Mouse (Mus musculus): ENCODE measurements around the gene Mbd4.

The Mbd4 gene

DNA sequence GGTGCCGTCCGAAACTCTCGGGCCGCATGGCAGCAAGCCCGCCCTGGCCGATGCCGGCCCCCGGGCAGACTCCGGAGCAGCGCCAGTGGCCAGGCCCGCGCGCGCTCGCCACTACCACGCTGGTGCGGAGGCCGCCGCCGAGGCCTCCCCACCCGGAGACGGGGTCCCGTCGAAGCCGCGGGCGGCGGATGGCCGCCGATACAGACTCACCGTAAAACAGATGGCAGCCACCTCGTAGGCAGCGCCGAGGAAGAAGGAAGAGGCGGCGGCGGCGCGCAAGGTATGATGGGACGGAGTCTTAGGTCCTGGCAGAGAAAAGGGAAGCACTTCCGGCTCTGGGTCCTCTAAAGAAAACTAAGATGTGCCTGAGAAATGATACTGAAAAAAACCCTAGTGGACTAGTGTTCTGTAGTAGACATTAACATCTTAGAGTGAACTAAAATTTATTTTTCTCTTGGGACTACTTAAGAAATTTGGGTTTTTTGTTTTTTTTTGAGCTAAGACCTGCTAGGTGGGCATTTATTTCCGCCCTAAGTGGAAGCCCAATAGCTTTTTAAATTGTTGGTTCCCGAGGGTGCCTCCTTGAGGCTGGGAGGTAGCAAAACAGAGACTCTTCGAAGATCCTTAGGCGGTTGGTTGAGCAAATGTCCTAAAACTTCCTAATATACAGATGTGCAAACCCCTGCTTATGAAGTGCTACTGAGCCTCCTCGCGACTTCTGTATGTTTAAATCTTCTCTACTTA lies 44.5 kb downstream of the Mbd4 start, which contains the start of gene Rpl32:
Gene Rpl32, minus strand, starts transcription at position 260 of the 744 bp plus-strand sequence.
- peak; percentile 86 for DNase-seq

GRCm38 (mm10) chr6:115808196-115808487 lies 45.0 kb downstream of the Mbd4 start:
- DNase-seq, result peak in 1 of 2 experiments; percentile 19

DNA sequence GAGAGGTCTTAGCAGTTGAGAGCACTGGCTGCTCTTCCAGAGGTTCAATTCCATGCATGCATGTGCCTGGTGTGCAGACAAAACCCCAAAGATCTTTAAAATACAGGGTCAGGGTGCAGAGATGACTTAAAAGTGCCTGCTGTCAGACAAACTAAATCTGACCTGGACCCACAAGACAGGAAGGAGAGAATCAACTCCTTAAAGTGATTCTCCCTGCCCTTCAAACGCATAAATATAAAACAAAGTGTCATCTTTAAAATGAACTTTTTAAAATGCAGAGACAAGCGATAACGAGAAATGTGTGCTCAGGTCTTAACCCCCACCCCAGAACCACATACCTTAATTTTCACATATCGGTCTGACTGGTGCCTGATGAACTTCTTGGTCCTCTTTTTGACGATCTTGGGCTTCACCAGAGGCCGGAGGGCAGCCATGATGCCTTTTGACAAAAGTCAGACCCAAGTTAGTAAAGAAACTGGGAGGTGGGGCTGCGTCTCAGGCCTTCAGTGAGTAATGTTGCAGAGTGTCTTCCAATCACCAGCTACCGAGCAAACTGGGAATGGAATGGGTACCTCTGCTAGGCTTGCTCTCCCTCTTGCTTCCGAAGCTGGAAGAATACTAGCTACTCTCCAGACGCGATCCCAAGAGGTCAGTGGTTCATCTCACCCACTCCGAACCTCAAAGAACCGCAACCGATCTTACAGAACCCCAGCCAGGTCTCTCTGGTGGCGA lies 45.5 kb downstream of the Mbd4 start:
- DNase-seq, result no peak

DNA sequence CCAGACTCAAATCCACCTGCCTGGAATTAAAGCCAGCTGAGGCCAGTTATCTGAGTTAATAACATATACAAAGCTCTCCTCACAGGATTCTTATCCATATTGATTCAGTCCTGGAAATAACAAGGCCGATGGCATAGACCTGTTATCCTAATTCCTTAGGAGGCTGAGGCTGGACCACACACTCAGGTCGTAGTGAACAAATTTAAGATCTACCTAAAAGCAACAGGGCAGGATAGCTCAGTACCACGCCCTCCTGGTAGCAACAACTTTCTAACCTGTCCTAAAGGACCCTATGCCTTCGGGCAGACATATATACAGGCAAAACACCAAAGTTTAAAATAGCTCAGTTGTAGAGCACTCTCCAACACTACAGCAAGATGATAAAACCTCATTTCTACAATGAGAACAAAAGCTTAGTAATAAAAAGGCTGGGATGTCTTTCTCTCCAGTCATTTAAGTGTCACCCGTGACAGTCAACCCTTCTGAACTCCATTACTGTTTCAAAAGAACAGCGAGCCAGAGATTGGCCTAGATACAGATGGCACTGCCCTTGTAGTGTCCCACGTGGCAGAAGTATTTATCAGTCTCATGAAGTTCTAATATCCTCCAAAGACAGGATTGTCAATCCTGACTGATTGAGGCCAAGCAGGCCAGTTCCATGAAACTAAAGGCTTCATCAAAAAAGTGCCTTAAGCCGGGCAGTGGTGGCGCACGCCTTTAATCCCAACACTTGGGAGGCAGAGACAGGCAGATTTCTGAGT lies 48.6 kb downstream of the Mbd4 start:
- no peak for DNase-seq

DNA sequence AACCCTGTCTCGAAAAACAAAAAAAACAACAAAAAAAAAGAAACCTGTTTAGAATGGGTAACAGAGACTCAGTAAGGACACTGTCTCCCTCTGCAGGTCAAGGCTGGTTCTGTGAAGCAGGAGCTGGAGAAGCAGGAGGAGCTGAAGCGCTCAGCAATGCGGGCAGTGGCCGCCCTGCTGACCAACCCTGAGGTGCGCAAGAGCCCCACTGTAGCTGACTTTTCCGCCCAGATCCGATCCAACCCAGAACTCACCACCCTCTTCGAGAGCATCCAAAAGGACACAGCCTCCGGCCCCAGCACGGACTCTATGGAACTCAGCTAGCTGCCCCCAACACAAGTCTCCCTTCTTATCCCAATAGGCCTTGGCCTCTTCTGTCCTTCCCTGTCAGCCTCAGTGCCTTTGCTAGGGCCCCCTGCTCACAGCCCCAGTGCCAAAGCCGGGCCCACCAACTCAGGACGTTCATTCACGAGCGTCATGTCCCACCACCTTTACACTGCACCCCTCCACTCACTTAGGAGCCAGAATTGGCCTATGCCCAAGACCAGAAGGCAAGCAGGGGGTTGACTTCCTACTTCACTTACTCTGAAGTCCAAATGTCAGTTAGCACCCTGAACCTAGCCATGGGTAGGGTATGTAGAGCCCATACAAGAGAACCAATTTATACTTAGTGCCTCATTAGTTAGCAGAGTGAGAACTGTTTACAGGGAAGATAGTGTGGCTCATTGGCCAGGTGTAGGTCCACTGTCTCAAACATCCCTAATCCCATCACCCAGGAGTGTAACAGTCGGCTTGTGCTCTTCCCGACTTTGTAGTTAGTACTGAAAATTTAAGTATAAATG lies 49.4 kb downstream of the Mbd4 start:
- peak; percentile 59 to 71 for DNase-seq

GRCm38 (mm10) chr6:115801811-115802210 lies 51.4 kb downstream of the Mbd4 start:
- peak; percentile 35 to 56 for DNase-seq

DNA sequence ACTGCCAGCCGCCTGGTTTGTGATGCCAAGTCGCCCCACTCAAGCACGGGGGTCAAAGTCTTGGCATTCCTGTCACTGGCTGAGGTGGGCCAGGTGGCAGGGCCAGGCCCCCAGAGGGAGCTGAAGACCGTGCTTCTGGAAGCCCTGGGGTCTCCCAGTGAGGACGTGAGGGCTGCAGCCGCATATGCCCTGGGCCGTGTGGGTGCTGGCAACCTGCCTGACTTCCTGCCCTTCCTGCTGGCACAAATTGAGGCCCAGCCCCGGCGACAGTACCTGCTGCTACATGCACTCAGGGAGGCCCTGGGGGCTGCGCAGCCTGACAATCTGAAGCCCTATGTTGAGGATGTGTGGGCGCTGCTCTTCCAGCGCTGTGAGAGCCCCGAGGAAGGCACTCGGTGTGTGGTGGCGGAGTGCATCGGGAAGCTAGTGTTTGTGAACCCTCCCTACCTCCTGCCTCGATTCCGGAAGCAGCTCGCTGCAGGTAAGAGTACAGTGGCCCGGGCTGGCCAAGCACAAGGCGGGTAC lies 60.4 kb downstream of the Mbd4 start:
- no peak for DNase-seq

GRCm38 (mm10) chr6:115791842-115792686 lies 61.1 kb downstream of the Mbd4 start:
- peak; percentile 32 to 38 for DNase-seq

GRCm38 (mm10) chr6:115791016-115791415 lies 62.2 kb downstream of the Mbd4 start:
- DNase-seq, result no peak

All from lung, adult 18-20 months (tissue).